ENCODE assay signal across 11 mouse cellular contexts in the genomic region with DNA sequence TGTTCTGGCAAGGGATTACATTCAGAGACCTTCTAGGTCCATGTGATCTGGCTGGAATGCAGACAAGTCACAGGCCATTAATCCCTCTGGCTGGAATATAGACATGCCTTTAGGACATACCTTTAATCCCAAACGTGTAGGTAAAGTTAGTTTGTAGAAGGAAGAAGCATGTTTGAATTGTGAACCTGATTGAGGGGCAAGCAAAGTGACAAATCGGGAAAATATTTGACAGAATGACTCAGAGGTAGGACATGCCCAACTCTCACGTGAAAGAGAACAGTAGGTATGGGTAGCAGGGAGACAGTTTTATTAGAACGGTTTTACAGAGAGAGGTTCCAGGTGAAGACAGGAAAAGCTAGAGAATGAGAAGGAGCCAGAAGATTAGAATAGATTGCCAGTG. TPM values are rescaled to one million over a fixed set of nuclear protein-coding genes. Genes with fewer than 3 reads are reported as not detected.
"Had no signal": no experiment of that assay in that cellular context is flagged by ENCODE, and none has a peak within 500 bp of the region (broad histone marks: within the 10 kb centered on the region; RNA-seq: fewer than 3 reads in every experiment).

No protein-coding gene starts in this region.

- H3K27me3 ChIP-seq: limb, embryonic 13.5 days; midbrain, embryonic 13.5 days; stomach, embryonic 15.5 days had no signal

- H3K27ac ChIP-seq: limb, embryonic 13.5 days; midbrain, embryonic 13.5 days; stomach, embryonic 15.5 days had no signal

- H3K4me1 ChIP-seq: limb, embryonic 13.5 days; midbrain, embryonic 13.5 days; stomach, embryonic 15.5 days had no signal

- H3K9me3 ChIP-seq: limb, embryonic 13.5 days; midbrain, embryonic 13.5 days; stomach, embryonic 15.5 days had no signal

- H3K4me2 ChIP-seq: limb, embryonic 13.5 days; midbrain, embryonic 13.5 days; stomach, embryonic 15.5 days had no signal

- H3K9ac ChIP-seq: limb, embryonic 13.5 days; midbrain, embryonic 13.5 days; stomach, embryonic 15.5 days had no signal

- DNase-seq: kidney, adult 18-20 months; left cerebral cortex, postnatal 4 days; right cerebral cortex, postnatal 14 days; thymus, adult 2 months; thymus, postnatal 25 days had no signal

- H3K4me3 ChIP-seq: limb, embryonic 13.5 days; midbrain, embryonic 13.5 days; stomach, embryonic 15.5 days had no signal

- H3K36me3 ChIP-seq: limb, embryonic 13.5 days; midbrain, embryonic 13.5 days; stomach, embryonic 15.5 days had no signal

- ATAC-seq: midbrain, embryonic 13.5 days had no signal

RNA-seq across cellular contexts. Expression of gene Retn, which starts 8.0 kb away (rescaled TPM):
- polyA plus RNA-seq: liver, adult 2 months had no signal

RNA-seq across cellular contexts. Expression of gene Mcemp1, which starts 18.0 kb away (rescaled TPM):
- polyA plus RNA-seq: limb, embryonic 13.5 days; midbrain, embryonic 13.5 days had no signal

RNA-seq across cellular contexts. Expression of gene Pcp2, which starts 22.2 kb away (rescaled TPM):
- polyA plus RNA-seq: liver, adult 2 months; spleen, adult 2 months; stomach, embryonic 15.5 days; testis, adult 2 months had no signal
